Mouse (Mus musculus) hindbrain, embryonic 12.5 days (tissue): ENCODE results near the gene Tssk6. TPM values are rescaled to one million over a fixed set of nuclear protein-coding genes. Genes with fewer than 3 reads are reported as not detected.
A peak's percentile ranks its signal among the peaks of the same experiment; 100 is the strongest.

ENCODE experiments used
- ATAC-seq: fragments of 200-750 bp; cut with Nextera tagmentation; 2 replicates; pipeline ENCODE4 v1.8.0; 2017; ENCODE audit warnings: moderate TSS enrichment; ENCODE audit not compliant: low FRiP score
- H3K27ac ChIP-seq: fragments of 300-500 bp; sonication (generic); 2 replicates; pipeline ENCODE4 v1.5.1; 2016; ENCODE audit warnings: mild to moderate bottlenecking
- H3K27me3 ChIP-seq: fragments of 300-500 bp; sonication (generic); 2 replicates; pipeline ENCODE4 v1.6.1; 2016; ENCODE audit warnings: mild to moderate bottlenecking
- H3K36me3 ChIP-seq: fragments of 300-500 bp; sonication (generic); 2 replicates; pipeline ENCODE4 v1.6.1; 2016; ENCODE audit warnings: mild to moderate bottlenecking
- H3K4me1 ChIP-seq: fragments of 300-500 bp; sonication (generic); 2 replicates; pipeline ENCODE4 v1.6.1; 2016
- H3K4me2 ChIP-seq: fragments of 300-500 bp; sonication (generic); replicated peaks from 2 replicates; pipeline ENCODE4 v1.6.1; 2016; ENCODE audit warnings: mild to moderate bottlenecking
- H3K4me3 ChIP-seq: fragments of 300-500 bp; sonication (generic); 2 replicates; pipeline ENCODE4 v1.5.1; 2016; ENCODE audit warnings: mild to moderate bottlenecking
- H3K9ac ChIP-seq: fragments of 300-500 bp; sonication (generic); 2 replicates; pipeline ENCODE4 v1.6.1; 2016; ENCODE audit warnings: mild to moderate bottlenecking, moderate library complexity
- H3K9me3 ChIP-seq: fragments of 300-500 bp; sonication (generic); replicated peaks from 2 replicates; pipeline ENCODE4 v1.6.1; 2016; ENCODE audit warnings: mild to moderate bottlenecking
- WGBS: fragments of 180-500 bp; shearing (Covaris S2); methylation state at CpG from one replicate; pipeline ENCODE4 v1.1.7; 2016; 5-methylcytosine and 5-hydroxymethylcytosine counted together
- polyA plus RNA-seq: library from polyadenylated mRNA; unstranded; fragments of >200 nt; fragmentation: Nextera tagmentation; extraction: Ambion mirVana; gene quantifications from 2 replicates; pipeline ENCODE4 v1.2.1, GENCODE M21; 2016

Tssk6 gene
- 4.1 and 4.7 TPM in 2 replicates for polyA plus RNA-seq

DNA sequence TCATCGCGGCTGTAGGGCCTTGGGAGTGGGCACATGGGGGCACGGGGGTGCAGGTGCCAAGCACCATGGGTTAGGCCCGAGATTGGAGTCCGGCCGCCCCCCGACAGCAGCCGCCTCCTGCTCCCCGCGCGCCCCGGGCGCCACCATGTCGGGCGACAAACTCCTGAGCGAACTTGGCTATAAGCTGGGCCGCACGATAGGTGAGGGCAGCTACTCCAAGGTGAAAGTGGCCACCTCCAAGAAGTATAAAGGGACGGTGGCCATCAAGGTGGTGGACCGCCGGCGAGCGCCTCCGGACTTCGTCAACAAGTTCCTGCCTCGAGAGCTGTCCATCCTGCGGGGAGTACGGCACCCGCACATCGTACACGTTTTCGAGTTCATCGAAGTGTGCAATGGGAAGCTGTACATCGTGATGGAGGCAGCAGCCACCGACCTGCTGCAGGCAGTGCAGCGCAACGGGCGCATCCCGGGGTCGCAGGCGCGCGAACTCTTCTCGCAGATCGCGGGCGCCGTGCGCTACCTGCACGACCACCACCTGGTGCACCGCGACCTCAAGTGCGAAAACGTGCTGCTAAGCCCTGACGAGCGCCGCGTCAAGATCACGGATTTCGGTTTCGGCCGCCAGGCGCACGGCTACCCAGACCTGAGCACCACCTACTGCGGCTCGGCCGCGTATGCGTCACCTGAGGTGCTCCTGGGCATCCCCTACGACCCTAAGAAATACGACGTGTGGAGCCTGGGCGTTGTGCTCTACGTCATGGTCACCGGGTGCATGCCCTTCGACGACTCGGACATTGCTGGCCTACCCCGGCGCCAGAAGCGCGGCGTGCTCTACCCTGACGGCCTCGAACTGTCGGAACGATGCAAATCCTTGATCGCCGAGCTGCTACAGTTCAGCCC, at the start of gene Tssk6, which contains the start of the genes Ndufa13 and Yjefn3:
Tssk6 (plus strand) TSS at position 22 of the 900 bp plus-strand sequence.
Ndufa13 (minus strand) TSS at position 396 of the 900 bp plus-strand sequence.
Yjefn3 (minus strand) TSS at position 550 of the 900 bp plus-strand sequence.
- Histone ChIP-seq H3K4me1 (peaks cover 39% of the 10 kb centered on the region), H3K4me2 (peak within 1 kb of the TSS; percentile 95), H3K27me3 (no peaks in the 10 kb centered on the region), H3K36me3 (peaks cover 14% of the 10 kb centered on the region), H3K27ac (peak within 1 kb of the TSS; percentile 88), H3K4me3 (peak within 1 kb of the TSS; percentile 71), H3K9me3 (no peaks in the 10 kb centered on the region), H3K9ac (peak within 1 kb of the TSS; percentile 80)
- peak; percentile 44 for ATAC-seq
- 5% methylated on average over 89 of the region's 89 CpGs for WGBS

DNA sequence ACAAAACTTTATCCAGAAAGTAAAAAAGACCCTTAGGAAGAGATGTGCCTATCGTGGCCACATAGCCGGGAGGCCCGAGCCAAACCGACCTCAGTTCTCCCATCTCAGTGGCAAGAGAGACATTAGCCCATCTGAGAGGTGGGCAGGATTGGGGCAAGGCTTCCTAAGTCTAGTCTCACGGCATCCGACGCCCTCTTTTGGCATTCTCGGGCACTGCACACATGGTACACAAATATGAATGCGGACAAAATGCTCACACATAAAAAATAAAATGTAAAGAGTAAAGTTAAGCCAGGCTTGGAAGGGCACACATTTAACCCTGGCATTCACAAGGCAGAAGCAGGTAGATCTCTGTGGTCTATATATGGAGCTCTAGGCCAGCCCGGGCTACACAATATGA, 48.1 kb upstream of the Tssk6 start:
- Histone ChIP-seq H3K9me3 (no peaks in the 10 kb centered on the region), H3K4me3 (no peak overlapping the region), H3K4me1 (no peaks in the 10 kb centered on the region), H3K9ac (no peak overlapping the region), H3K4me2 (no peak overlapping the region), H3K36me3 (peaks cover 13% of the 10 kb centered on the region), H3K27me3 (no peaks in the 10 kb centered on the region), H3K27ac (no peak overlapping the region)
- ATAC-seq, result no peak
- 93% methylated on average over 10 of the region's 10 CpGs for WGBS

DNA sequence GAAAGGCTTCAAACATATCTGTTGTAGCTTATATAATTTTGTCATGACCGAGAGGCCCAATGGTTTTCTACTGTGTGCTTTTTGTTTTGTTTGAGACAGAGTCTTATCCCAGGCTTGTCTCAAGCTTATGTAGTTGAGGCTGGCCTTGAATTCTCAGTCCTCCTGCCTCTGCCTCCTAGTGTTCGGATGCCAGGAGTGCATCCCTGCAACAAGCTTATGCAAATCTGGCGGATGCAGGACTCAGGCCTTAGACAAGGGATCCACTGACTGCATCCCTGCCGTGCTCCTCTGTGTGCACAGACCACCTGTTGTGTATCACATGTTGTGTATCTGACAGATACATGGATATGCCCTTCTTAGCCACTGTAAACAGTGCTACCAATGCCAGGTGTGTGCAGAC, 41.2 kb upstream of the Tssk6 start:
- Histone ChIP-seq H3K4me2 (no peak overlapping the region), H3K36me3 (peaks cover 33% of the 10 kb centered on the region), H3K27me3 (no peaks in the 10 kb centered on the region), H3K4me3 (no peak overlapping the region), H3K9me3 (no peaks in the 10 kb centered on the region), H3K27ac (no peak overlapping the region), H3K9ac (no peak overlapping the region), H3K4me1 (no peaks in the 10 kb centered on the region)
- no peak for ATAC-seq
- 59% methylated on average over 4 of the region's 4 CpGs for WGBS

GRCm38 (mm10) chr8:69861251-69861650, 40.7 kb upstream of the Tssk6 start:
- peaks cover 37% of the 10 kb centered on the region for H3K36me3 ChIP-seq

DNA sequence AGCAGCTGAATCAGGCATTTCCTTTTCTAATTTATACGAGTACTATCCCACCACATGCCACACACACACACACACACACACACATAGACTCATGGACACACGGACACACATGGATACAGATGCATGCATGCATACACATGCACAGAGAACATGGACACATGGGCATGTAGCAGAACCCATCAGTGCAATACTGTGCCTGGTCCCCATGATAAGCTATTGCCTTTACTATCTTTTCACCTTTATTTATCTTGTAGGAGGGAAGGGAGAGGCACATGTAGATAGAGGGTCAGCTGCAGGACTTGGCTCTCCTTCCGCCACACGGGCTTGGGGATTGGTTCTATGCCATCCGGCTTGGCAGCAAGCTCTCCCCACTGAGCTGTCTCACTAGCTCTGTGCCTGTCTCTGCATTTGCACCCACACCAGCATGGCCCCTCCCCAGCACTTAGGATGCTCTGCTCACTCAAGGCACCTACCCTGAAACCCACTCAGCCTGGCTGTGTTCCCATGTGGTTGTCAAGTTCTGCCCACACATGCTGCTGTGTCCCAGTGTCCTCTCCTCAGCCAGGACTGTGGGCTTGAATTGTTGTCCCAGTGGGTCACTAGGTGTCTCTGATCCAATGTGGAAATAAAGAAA, 38.5 kb upstream of the Tssk6 start:
- Histone ChIP-seq H3K9ac (no peak overlapping the region), H3K27ac (no peak overlapping the region), H3K4me1 (no peaks in the 10 kb centered on the region), H3K9me3 (no peaks in the 10 kb centered on the region), H3K4me2 (no peak overlapping the region), H3K36me3 (peaks cover 38% of the 10 kb centered on the region), H3K4me3 (no peak overlapping the region), H3K27me3 (no peaks in the 10 kb centered on the region)
- WGBS, result 93% methylated on average over 5 of the region's 5 CpGs
- ATAC-seq, result no peak

More at GRCm38 (mm10) chr8:69861251-69861650, 40.7 kb upstream of the Tssk6 start:
- Histone ChIP-seq H3K4me1 (no peaks in the 10 kb centered on the region), H3K27ac (no peak overlapping the region), H3K9ac (no peak overlapping the region), H3K4me2 (no peak overlapping the region), H3K9me3 (no peaks in the 10 kb centered on the region), H3K27me3 (no peaks in the 10 kb centered on the region), H3K4me3 (no peak overlapping the region)
- ATAC-seq, result no peak
- WGBS, result 56% methylated on average over 2 of the region's 2 CpGs

- H3K27me3 ChIP-seq, result no peaks in the 10 kb centered on the region
- H3K4me2 ChIP-seq, result no peak overlapping the region
- no peak overlapping the region for H3K9ac ChIP-seq
- ATAC-seq, result no peak
- no peaks in the 10 kb centered on the region for H3K4me1 ChIP-seq
- no peak overlapping the region for H3K27ac ChIP-seq
- H3K4me3 ChIP-seq, result no peak overlapping the region
- WGBS, result 77% methylated on average over 5 of the region's 5 CpGs
- H3K36me3 ChIP-seq, result peaks cover 34% of the 10 kb centered on the region
- no peaks in the 10 kb centered on the region for H3K9me3 ChIP-seq
These were observed 37.8 kb upstream of the Tssk6 start for GRCm38 (mm10) chr8:69864180-69864579.

DNA sequence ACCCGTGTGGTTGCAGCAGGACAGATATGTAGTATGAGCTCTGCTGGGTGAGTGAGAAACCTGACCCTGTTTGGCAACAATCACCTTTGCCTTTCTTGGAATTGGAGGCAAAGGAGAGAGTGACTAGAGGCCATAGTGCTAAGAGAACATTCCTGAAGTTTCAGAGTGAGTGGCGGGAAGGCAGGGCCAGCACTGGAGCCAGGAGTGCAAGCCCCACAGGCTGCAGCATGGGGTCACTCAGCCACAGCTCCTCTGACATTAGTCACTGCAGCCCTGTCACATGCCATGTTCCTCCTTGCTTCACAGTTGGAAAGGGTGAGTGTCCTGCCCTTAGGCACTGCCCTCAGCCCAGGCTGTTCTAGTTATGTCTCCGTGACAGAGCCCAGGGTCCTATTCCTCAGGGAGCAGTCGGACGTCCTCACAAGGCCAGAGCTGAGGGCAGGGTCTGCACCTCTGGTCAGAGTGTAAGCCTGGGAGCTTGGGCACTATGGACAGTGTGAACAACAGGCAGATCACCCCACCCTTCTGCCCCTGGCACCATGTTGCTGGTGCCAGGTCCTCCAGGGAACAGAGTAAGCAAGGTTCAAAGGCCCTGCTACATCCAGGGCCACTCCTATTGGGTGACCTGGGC, 34.2 kb upstream of the Tssk6 start:
- Histone ChIP-seq H3K4me2 (no peak overlapping the region), H3K36me3 (peaks cover 35% of the 10 kb centered on the region), H3K4me3 (no peak overlapping the region), H3K4me1 (no peaks in the 10 kb centered on the region), H3K27ac (no peak overlapping the region), H3K9me3 (no peaks in the 10 kb centered on the region), H3K27me3 (no peaks in the 10 kb centered on the region), H3K9ac (no peak overlapping the region)
- WGBS, result 67% methylated on average over 5 of the region's 5 CpGs
- no peak for ATAC-seq

- H3K27ac ChIP-seq, result no peak overlapping the region
- no peaks in the 10 kb centered on the region for H3K4me1 ChIP-seq
- 85% methylated on average over 11 of the region's 11 CpGs for WGBS
- ATAC-seq, result no peak
- H3K9me3 ChIP-seq, result no peaks in the 10 kb centered on the region
- H3K4me2 ChIP-seq, result no peak overlapping the region
- H3K27me3 ChIP-seq, result no peaks in the 10 kb centered on the region
- peaks cover 25% of the 10 kb centered on the region for H3K36me3 ChIP-seq
- H3K4me3 ChIP-seq, result no peak overlapping the region
- H3K9ac ChIP-seq, result no peak overlapping the region
These were observed 31.8 kb upstream of the Tssk6 start for GRCm38 (mm10) chr8:69870003-69870765.

GRCm38 (mm10) chr8:69870907-69871306, 31.1 kb upstream of the Tssk6 start:
- Histone ChIP-seq H3K27me3 (0 out of 2 replicates have a peak, but pooled peaks cover 4% of the 10 kb centered on the region), H3K9me3 (no peaks in the 10 kb centered on the region), H3K4me3 (no peak overlapping the region), H3K27ac (no peak overlapping the region), H3K4me2 (no peak overlapping the region), H3K4me1 (no peaks in the 10 kb centered on the region), H3K9ac (no peak overlapping the region), H3K36me3 (peaks cover 20% of the 10 kb centered on the region)
- 82% methylated on average over 6 of the region's 6 CpGs for WGBS
- no peak for ATAC-seq

DNA sequence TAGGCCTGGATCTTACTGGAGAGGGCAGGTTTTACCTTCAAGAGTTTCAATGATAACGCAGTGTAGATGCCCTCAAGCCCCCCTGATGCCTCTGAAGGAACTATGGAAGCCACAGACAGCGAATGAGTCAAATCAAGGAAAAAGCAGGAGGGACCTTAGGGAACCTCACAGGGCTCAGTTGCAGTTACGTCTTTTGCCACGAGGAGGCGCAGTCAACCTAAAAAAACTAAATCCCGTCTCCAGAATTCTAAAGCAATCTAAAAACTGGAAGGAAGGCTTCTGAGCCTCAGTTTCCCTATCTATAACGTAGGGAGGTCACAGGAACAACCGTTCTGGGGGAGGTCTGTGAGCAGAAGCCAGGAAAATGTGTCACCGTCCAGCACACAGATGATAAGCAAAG, 27.8 kb upstream of the Tssk6 start:
- Histone ChIP-seq H3K9ac (no peak overlapping the region), H3K4me1 (no peaks in the 10 kb centered on the region), H3K9me3 (no peaks in the 10 kb centered on the region), H3K27ac (no peak overlapping the region), H3K36me3 (peaks cover 15% of the 10 kb centered on the region), H3K27me3 (peaks cover 28% of the 10 kb centered on the region), H3K4me2 (no peak overlapping the region), H3K4me3 (no peak overlapping the region)
- no peak for ATAC-seq
- WGBS, result 12% methylated on average over 9 of the region's 9 CpGs

GRCm38 (mm10) chr8:69874654-69875053, 27.3 kb upstream of the Tssk6 start:
- H3K36me3 ChIP-seq, result peaks cover 15% of the 10 kb centered on the region
- H3K27me3 ChIP-seq, result peaks cover 33% of the 10 kb centered on the region
- no peaks in the 10 kb centered on the region for H3K9me3 ChIP-seq
- no peak overlapping the region for H3K9ac ChIP-seq
- no peaks in the 10 kb centered on the region for H3K4me1 ChIP-seq
- WGBS, result 76% methylated on average over 13 of the region's 13 CpGs
- H3K27ac ChIP-seq, result no peak overlapping the region
- no peak overlapping the region for H3K4me3 ChIP-seq
- no peak for ATAC-seq
- H3K4me2 ChIP-seq, result no peak overlapping the region
